Mouse (Mus musculus) G1E (cell line): ENCODE measurements at regions not wholly inside any gene's neighbourhood (a gene's known extent, or its start where the extent isn't known, plus 50 kb on each side); places are given as distances from the start of the nearest gene placed in this dataset.

ENCODE experiments used
- ATAC-seq: 2 replicates; pipeline ENCODE4 v1.8.0; 2016; ENCODE audit warnings: mild to moderate bottlenecking; ENCODE audit not compliant: insufficient number of reproducible peaks, poor library complexity, low FRiP score, severe bottlenecking; ENCODE audit errors: extremely low read depth
- DNase-seq: peaks from one replicate; pipeline ENCODE4 v3.0.0; 2012; ENCODE audit warnings: low spot score
- H3K27me3 ChIP-seq: 2 replicates; pipeline ENCODE4 v1.6.1; 2012; ENCODE audit warnings: mild to moderate bottlenecking, low read length, inconsistent platforms; ENCODE audit not compliant: insufficient read depth
- H3K36me3 ChIP-seq: replicated peaks from 2 replicates; pipeline ENCODE3; 2012; ENCODE audit warnings: mild to moderate bottlenecking, inconsistent platforms
- H3K4me1 ChIP-seq: 2 replicates; pipeline ENCODE4 v1.6.1; 2012; ENCODE audit warnings: low read depth, low read length, inconsistent platforms, mixed read lengths; ENCODE audit not compliant: insufficient read depth
- H3K4me3 ChIP-seq: 2 replicates; pipeline ENCODE4 v1.5.1; 2012; ENCODE audit warnings: low read depth, mild to moderate bottlenecking, inconsistent platforms, low read length, moderate library complexity, mixed read lengths
- H3K9me3 ChIP-seq: replicated peaks from 2 replicates; pipeline ENCODE4 v1.6.1; 2012; ENCODE audit warnings: inconsistent platforms
- CTCF ChIP-seq: IDR thresholded peaks from 2 replicates; pipeline ENCODE4 v1.5.1; 2012; ENCODE audit warnings: low read depth, low read length, inconsistent platforms, mixed read lengths
- GATA1 ChIP-seq: IDR thresholded peaks from 2 replicates; pipeline ENCODE4 v1.6.1; 2012; ENCODE audit warnings: borderline replicate concordance, low read length, inconsistent platforms, mixed read lengths
- GATA2 ChIP-seq: IDR thresholded peaks from 2 replicates; pipeline ENCODE4 v1.6.1; 2012; ENCODE audit warnings: low read depth, low read length, inconsistent platforms, borderline replicate concordance
- POLR2AphosphoS5 ChIP-seq: IDR thresholded peaks from 2 replicates; pipeline ENCODE4 v1.6.1; 2012; ENCODE audit warnings: low read depth, low read length, inconsistent platforms; ENCODE audit not compliant: insufficient replicate concordance
- TAL1 ChIP-seq: conservative IDR thresholded peaks from 2 replicates; pipeline ENCODE4 v1.6.1; 2012; ENCODE audit warnings: low read depth, low read length, inconsistent platforms, mixed read lengths

DNA sequence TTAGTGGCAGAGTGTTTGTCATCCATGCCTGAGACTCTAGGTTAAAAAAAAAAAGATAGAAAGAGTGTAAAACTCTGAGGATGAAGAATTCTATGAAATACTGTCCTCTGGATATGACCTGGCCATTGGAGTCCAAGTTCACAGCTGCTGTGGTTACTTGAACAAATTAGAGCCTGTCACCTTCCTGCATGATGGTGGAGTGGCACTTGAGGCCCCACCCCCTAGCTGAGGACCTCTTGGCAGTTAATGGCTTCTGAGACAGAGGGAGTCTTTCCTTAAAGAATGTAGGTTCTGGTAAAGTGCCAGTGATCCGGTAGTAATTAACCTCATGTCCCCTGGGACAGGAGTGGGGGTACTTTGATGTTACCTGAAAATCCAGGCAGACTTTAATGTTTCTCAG is 346.5 kb downstream of the Galc start:
- no peak for ATAC-seq
- H3K4me1 ChIP-seq, result no peaks in the 10 kb centered on the region
- H3K9me3 ChIP-seq, result peaks cover 30% of the 10 kb centered on the region
- H3K36me3 ChIP-seq, result no peaks in the 10 kb centered on the region
- no peak for DNase-seq
- H3K4me3 ChIP-seq, result no peak overlapping the region
- TF ChIP-seq CTCF (no peak), GATA1 (no peak), TAL1 (no peak), POLR2AphosphoS5 (no peak), GATA2 (no peak)
- no peaks in the 10 kb centered on the region for H3K27me3 ChIP-seq

DNA sequence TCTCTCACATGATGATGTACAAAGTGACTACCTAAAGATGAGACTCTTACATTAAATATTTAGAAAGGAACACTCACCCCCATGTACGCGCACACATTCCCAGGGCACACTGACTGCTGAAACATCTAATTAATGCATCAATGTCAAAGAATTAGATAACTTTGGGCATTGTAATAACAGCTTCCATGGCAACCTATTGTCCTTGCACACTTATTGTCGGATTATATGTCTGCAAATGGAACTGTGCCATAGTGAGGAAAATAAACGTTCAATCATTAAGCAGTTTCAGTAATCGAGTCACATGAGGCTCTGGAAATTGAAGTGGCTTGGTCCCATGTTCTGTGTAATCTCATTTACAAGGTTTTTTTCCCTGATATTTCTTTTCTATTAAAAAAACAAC is 360.0 kb downstream of the Galc start:
- H3K27me3 ChIP-seq, result no peaks in the 10 kb centered on the region
- no peak for ATAC-seq
- TF ChIP-seq CTCF (no peak), TAL1 (no peak), GATA1 (no peak), GATA2 (no peak), POLR2AphosphoS5 (no peak)
- H3K36me3 ChIP-seq, result no peaks in the 10 kb centered on the region
- H3K4me3 ChIP-seq, result no peak overlapping the region
- peaks cover 22% of the 10 kb centered on the region for H3K9me3 ChIP-seq
- H3K4me1 ChIP-seq, result no peaks in the 10 kb centered on the region
- no peak for DNase-seq

DNA sequence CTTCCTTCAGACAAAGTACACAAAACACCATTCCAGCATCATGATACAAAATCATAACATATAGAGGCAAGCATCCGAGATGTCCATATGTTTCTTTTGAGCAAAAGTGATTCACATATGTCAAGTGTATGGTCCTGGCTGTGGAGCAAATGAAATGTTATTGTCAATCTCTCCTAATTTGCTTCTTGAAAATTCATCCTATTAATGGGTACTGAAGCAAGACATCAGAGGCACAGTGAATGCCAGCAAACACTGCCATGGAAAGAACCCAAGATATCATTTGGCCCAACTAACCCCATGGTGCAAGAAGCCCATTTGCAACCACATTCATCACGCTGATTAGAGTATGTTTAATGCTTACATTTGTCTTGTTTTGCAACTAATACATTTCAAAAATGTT is 361.1 kb downstream of the Galc start:
- H3K4me1 ChIP-seq, result no peaks in the 10 kb centered on the region
- no peaks in the 10 kb centered on the region for H3K27me3 ChIP-seq
- DNase-seq (no peak), ATAC-seq (no peak)
- no peaks in the 10 kb centered on the region for H3K36me3 ChIP-seq
- TF ChIP-seq GATA1 (no peak), CTCF (no peak), POLR2AphosphoS5 (no peak), GATA2 (no peak), TAL1 (no peak)
- H3K9me3 ChIP-seq, result peaks cover 17% of the 10 kb centered on the region
- H3K4me3 ChIP-seq, result no peak overlapping the region

DNA sequence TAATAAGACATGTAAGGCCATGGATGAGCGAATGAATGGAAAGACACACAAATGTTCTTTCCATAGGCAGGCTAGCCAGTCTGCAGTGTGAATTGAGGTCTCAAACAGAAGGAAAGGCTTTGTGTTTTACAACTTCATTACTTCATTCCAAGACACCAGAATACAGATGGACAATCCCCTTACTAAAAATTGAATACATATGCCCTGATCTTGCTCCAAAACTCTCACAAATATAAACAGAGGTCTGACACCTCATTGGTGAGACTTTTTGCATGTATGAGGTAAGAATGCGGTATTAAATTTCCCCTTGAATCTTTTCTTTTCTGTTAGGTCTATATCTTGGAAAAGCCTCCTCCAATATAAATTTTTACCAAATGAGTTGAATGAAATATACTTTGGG is 363.3 kb downstream of the Galc start:
- no peak for TF ChIP-seq TAL1
- TF ChIP-seq POLR2AphosphoS5, result no peak
- TF ChIP-seq GATA2, result no peak
- no peak for TF ChIP-seq CTCF
- no peak for TF ChIP-seq GATA1
- DNase-seq (no peak), ATAC-seq (no peak)
- H3K36me3 ChIP-seq, result no peaks in the 10 kb centered on the region
- H3K9me3 ChIP-seq, result peaks cover 19% of the 10 kb centered on the region
- H3K4me1 ChIP-seq, result no peaks in the 10 kb centered on the region
- no peak overlapping the region for H3K4me3 ChIP-seq
- H3K27me3 ChIP-seq, result no peaks in the 10 kb centered on the region

DNA sequence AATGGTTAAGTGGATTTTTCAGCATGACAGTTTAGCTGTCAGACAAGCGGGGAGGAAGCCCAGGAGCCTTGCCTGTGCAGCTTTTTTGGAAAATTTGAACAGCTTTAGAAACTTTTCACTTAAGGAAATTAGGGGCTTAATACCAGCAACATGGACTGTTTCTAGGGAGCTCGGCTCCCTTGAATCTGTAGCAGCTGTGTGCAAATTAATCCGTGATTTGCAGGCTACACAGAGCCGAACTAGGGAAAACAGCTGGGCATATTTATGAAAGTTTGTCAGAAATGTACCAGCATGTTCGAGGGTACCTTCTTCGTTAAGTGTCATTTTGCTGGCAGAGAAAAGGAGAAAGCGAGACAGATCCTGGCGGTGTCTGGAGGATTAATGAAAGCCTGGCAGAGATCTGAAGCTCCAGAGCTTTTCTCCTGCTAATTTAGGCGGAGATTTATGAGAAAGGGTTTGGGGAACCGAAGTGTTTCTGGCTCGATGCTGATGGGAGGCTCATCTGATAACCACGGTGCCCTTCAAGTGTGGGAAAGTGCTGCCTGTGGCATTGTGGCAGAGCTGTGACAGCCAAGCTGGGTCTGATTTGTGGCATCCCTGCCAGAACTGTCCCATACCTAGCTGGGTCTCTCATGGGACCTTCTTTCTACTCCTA is 370.3 kb downstream of the Galc start:
- ATAC-seq (no peak), DNase-seq (no peak)
- Histone ChIP-seq H3K27me3 (no peaks in the 10 kb centered on the region), H3K4me1 (no peaks in the 10 kb centered on the region), H3K36me3 (no peaks in the 10 kb centered on the region), H3K9me3 (peaks cover 31% of the 10 kb centered on the region), H3K4me3 (no peak overlapping the region)
- TF ChIP-seq CTCF (no peak), GATA2 (no peak), TAL1 (no peak), POLR2AphosphoS5 (no peak), GATA1 (no peak)

DNA sequence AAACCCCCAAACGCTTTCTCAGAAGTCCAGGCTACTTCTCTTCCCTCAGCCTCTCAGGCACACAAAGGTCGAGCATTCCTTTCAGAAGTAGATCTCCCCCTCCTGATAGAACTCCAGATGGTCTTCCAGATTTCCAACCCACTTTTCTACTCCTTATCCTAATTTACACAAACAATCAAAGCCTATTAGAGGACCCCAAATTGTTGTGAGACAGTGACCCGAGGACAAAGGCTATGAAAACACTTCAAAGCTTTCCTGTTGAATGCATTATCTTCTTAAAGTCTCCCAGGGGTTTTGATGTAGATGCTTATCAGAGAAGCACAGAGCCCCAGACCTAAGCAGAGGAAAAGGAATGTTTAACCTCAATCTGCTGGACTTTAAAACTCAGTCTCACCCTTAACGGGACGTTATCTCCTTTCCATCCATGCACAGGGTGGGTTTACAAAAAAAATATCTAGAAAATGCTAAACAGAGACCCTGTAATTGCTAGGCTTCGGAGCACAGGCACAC is 370.9 kb downstream of the Galc start:
- DNase-seq (no peak), ATAC-seq (no peak)
- Histone ChIP-seq H3K4me1 (no peaks in the 10 kb centered on the region), H3K4me3 (no peak overlapping the region), H3K36me3 (no peaks in the 10 kb centered on the region), H3K27me3 (no peaks in the 10 kb centered on the region), H3K9me3 (peaks cover 37% of the 10 kb centered on the region)
- TF ChIP-seq GATA2 (no peak), TAL1 (no peak), GATA1 (no peak), POLR2AphosphoS5 (no peak), CTCF (no peak)

DNA sequence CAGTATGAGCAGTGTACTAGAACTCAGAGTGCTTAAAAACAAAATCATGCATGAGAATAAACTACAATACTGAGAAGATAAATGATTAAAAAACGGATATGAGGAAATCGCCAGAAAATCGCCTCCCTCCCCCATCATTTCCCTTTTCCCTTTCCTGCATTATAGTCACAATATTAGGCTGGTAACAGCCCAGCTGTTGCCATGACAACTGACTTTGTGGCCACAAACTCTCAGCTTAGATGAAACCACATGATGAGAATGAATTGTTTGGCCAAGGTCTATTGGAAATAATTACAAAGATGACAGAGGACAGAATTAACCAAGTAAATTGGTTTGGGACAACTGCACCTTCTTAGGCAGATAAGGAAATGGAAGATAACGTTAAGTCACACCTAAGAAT is 376.8 kb downstream of the Galc start:
- TF ChIP-seq GATA2, result no peak
- Histone ChIP-seq H3K9me3 (peaks cover 18% of the 10 kb centered on the region), H3K4me1 (no peaks in the 10 kb centered on the region), H3K4me3 (no peak overlapping the region), H3K27me3 (no peaks in the 10 kb centered on the region), H3K36me3 (no peaks in the 10 kb centered on the region)
- no peak for ATAC-seq
- no peak for DNase-seq
